Mouse (Mus musculus): ENCODE measurements around the gene C2cd4c. TPM values are rescaled to one million over a fixed set of nuclear protein-coding genes. Genes with fewer than 3 reads are reported as not detected.

Gene C2cd4c
- total RNA-seq, 2 experiments from 2014 or later: 0.08 TPM; not detected in 1

- intact Hi-C loops (cut with DNase I): no loop called here
- DNase-seq: no peak
These were observed 33.5 kb downstream of the C2cd4c start for GRCm38 (mm10) chr10:79580356-79580755.

GRCm38 (mm10) chr10:79579781-79580180 lies 34.0 kb downstream of the C2cd4c start:
- intact Hi-C loops (cut with DNase I): no loop called here
- no peak for DNase-seq

GRCm38 (mm10) chr10:79578891-79579290 lies 34.9 kb downstream of the C2cd4c start:
- intact Hi-C loops (cut with DNase I): no loop called here
- DNase-seq: no peak

GRCm38 (mm10) chr10:79578276-79578675 lies 35.5 kb downstream of the C2cd4c start:
- intact Hi-C loops (cut with DNase I): no loop called here
- no peak for DNase-seq

- no peak for DNase-seq
- intact Hi-C loops (cut with DNase I): no loop called here
These were observed 36.4 kb downstream of the C2cd4c start for GRCm38 (mm10) chr10:79577376-79577775.

- DNase-seq: no peak
- intact Hi-C loops (cut with DNase I): no loop called here
These were observed 38.1 kb downstream of the C2cd4c start for GRCm38 (mm10) chr10:79575754-79576153.

- DNase-seq: no peak
- intact Hi-C loops (cut with DNase I): no loop called here
These were observed 39.0 kb downstream of the C2cd4c start for GRCm38 (mm10) chr10:79574796-79575195.

GRCm38 (mm10) chr10:79574350-79574749 lies 39.5 kb downstream of the C2cd4c start:
- DNase-seq: no peak
- intact Hi-C loops (cut with DNase I): no loop called here

- no peak for DNase-seq
- intact Hi-C loops (cut with DNase I): no loop called here
These were observed 40.2 kb downstream of the C2cd4c start for GRCm38 (mm10) chr10:79573611-79574010.

GRCm38 (mm10) chr10:79571314-79571713 lies 42.5 kb downstream of the C2cd4c start:
- intact Hi-C loops (cut with DNase I): no loop called here
- DNase-seq: no peak

GRCm38 (mm10) chr10:79569921-79570320 lies 43.9 kb downstream of the C2cd4c start:
- intact Hi-C loops (cut with DNase I): no loop called here
- no peak for DNase-seq

GRCm38 (mm10) chr10:79559716-79560115 lies 54.1 kb downstream of the C2cd4c start:
- no peak for DNase-seq
- intact Hi-C loops (cut with DNase I): no loop called here

GRCm38 (mm10) chr10:79557496-79557895 lies 56.3 kb downstream of the C2cd4c start:
- no peak for DNase-seq
- intact Hi-C loops (cut with DNase I): no loop called here

GRCm38 (mm10) chr10:79556951-79557350 lies 56.9 kb downstream of the C2cd4c start:
- no peak for DNase-seq
- intact Hi-C loops (cut with DNase I): no loop called here

Other genes starting within 250 kb of the C2cd4c start
- gene Vmn2r83, start 145.3 kb downstream of the C2cd4c start, total RNA-seq (2021): not detected
- gene Plpp2, start 80.2 kb downstream of the C2cd4c start, total RNA-seq (2021): 1 to 10 TPM; 2.2 to 2.7 TPM
- 10 to 100 TPM; 11.1 to 12.7 TPM for gene Mier2, start 58.8 kb downstream of the C2cd4c start, total RNA-seq (2021)
- gene Theg, start 26.7 kb downstream of the C2cd4c start, total RNA-seq (2021): not detected
- 1 to 10 TPM; 1.9 to 2.5 TPM for gene Shc2, start 23.9 kb upstream of the C2cd4c start, total RNA-seq (2021)
- gene Odf3l2, start 31.7 kb upstream of the C2cd4c start, total RNA-seq (2021): not detected
- gene Madcam1, start 50.5 kb upstream of the C2cd4c start, total RNA-seq (2021): not detected
- 10 to 100 TPM; 18.1 to 19.9 TPM for gene Tpgs1, start 55.3 kb upstream of the C2cd4c start, total RNA-seq (2021)
- 100 to 1,000 TPM; 178 to 198 TPM for gene Cdc34, start 68.2 kb upstream of the C2cd4c start, total RNA-seq (2021)
- 1 to 10 TPM; 6.5 to 8.4 TPM for gene Gzmm, start 75.0 kb upstream of the C2cd4c start, total RNA-seq (2021)
- 1,000 to 10,000 TPM; 1,389 to 1,395 TPM for gene Bsg, start 90.5 kb upstream of the C2cd4c start, total RNA-seq (2021)
- 10 to 100 TPM; 20.0 to 26.8 TPM for gene Hcn2, start 102.6 kb upstream of the C2cd4c start, total RNA-seq (2021)
- gene Polrmt, start 132.6 kb upstream of the C2cd4c start, total RNA-seq (2021): 10 to 100 TPM; 42.3 to 48.0 TPM
- gene Fgf22, start 141.1 kb upstream of the C2cd4c start, total RNA-seq (2021): not detected
- 10 to 100 TPM; 23.6 to 24.6 TPM for gene Rnf126, start 152.9 kb upstream of the C2cd4c start, total RNA-seq (2021)
- gene Fstl3, start 163.2 kb upstream of the C2cd4c start, total RNA-seq (2021): 1 to 10 TPM; 4.2 to 4.3 TPM
- not detected for gene Prss57, start 176.9 kb upstream of the C2cd4c start, total RNA-seq (2021)
- 10 to 100 TPM; 56.0 to 87.0 TPM for gene Palm, start 179.5 kb upstream of the C2cd4c start, total RNA-seq (2021)
- gene Misp, start 207.0 kb upstream of the C2cd4c start, total RNA-seq (2021): under 1 TPM in 1 of 2 experiments, not detected in 1; 0.62 TPM
- 10 to 100 TPM; 50.9 to 51.2 TPM for gene Ptbp1, start 240.4 kb upstream of the C2cd4c start, total RNA-seq (2021)